Mouse (Mus musculus) adrenal gland, postnatal 25 days (tissue): Measurements from ENCODE around the gene Sbsn. TPM values are rescaled to one million over a fixed set of nuclear protein-coding genes. Genes with fewer than 3 reads are reported as not detected.
"Not testable (repeated sequence)": the region's sequence is repeated elsewhere in the genome, so short reads cannot be mapped to it uniquely, and the experiment has no call there.

Source experiments
- DNase-seq: peaks from one replicate; pipeline ENCODE4 v3.0.0; 2021; ENCODE audit warnings: mixed read lengths
- long read RNA-seq: library from polyadenylated mRNA; stranded (forward); transcript quantifications from one replicate; pipeline ENCODE4 v2.0.0, GENCODE M21; 2021
- total RNA-seq: library from RNA; stranded (reverse); gene quantifications from 2 replicates; pipeline ENCODE4 v1.2.3, GENCODE M21; 2021

Gene Sbsn
- 310 and 338 TPM in 2 replicates for total RNA-seq
- long read RNA-seq, transcript Sbsn-201 (4 exons, 2,221 nt) = major isoform, 65 of 108 reads
- long read RNA-seq, transcript Sbsn-203 (4 exons, 732 nt) = minor isoform, 37 of 108 reads
- long read RNA-seq, partial matches to known transcripts = 0 of 108 reads
- long read RNA-seq, other reads (novel, unspliced or antisense) = 3 of 108 reads

DNA sequence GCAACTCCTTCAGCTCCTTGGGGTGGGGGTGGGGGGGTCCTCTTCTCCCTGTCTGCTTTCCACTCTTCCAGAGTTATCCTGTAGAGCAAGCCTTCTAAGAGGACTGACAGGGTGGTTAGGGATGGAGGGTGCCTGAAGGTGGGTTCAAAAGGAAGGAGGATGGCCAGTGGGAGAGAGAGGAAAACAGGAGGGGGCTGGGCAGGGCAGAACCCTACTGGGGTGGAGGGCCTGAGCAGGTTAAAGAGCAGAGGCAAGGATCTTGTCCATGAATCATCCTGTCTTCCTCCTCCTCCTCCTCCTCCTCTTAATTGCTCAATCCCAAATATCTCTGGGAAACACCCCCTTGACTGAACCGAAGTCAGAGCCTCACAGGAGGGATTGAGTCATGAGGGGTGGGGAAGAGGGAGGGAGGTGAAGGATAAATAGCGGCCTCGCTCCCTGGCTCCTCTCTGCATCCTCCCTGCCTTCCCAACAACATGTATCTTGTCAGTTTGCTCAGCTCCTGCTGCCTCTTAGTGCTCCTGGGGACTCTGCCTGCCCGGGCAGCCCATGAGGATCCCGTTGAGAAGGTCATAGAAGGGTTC, at the start of gene Sbsn:
Gene Sbsn (plus strand): TSS at position 386 of the 584 bp plus-strand sequence.
- peak; percentile 63 for DNase-seq

DNA sequence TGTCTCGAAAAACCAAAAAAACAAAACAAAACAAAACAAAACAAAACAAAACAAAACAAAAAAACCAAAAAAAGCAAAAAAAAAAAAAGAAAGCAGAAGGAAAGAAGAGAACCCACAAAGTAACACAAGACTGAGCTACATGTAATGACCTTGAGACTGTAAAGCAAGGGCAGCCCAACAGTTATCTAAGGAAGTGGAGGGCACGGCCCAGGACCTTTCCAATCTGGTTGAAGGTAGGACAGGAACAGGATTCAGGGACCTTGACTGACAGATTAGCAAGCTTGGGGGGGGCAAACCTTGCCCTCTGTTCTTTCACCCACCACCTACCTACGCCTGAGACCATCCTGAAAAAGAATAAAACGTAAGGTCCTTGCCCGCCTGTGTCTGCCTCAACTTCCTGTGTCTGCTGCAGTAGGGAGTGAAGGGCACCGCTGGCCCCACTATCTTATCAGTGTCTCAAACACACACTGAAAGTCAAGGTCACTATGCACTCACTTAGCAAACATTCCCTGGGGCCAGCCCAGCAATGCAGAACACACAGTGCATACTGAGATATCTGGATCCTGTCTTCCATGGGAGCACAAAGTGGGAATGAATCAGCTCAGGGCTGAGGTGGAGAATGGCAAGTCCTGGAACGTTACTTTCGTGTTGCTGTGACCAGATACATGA, 44.9 kb upstream of the Sbsn start:
- DNase-seq = peak; percentile 52

DNA sequence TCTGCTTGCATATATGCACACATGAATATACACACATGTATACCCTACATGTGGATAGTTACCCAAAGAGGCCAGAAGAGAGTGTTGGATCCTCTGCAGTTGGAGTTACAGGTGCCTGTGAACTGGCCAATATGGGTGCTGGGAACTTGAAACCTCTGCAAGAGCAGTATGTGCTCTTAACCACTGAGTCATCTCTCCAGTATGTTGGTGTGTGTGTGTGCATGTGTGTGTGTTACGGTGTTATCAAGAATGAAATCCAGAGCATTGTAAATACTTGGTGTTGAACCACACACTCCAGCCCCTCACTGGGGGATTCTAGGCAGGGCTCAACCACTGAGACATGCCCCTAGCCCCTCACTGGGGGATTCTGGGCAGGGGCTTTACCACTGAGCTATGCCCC, 43.8 kb upstream of the Sbsn start:
- DNase-seq = no peak

DNA sequence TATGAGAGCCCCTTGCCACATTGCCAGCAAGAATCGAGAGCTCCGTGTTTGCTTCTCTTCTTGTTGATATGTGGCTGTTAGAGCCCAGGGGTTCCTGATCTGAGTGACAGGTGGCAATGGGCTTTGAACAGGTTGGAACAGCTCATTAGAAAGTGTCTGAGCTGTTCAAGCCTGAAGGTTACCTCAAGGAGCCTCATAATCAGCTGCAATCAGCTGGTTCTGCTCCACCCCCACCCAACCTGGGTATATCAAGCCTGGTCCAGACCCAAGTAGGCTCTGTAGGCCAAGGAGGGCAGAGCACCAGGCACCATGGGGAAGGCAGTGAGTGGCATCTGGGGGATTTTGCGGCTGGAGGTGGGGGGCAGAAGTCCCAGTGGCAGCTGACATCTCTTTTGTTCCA, 39.3 kb upstream of the Sbsn start, which contains the start of gene Atp4a:
Gene Atp4a (plus strand): TSS at position 268 of the 400 bp plus-strand sequence.
- DNase-seq = no peak

DNA sequence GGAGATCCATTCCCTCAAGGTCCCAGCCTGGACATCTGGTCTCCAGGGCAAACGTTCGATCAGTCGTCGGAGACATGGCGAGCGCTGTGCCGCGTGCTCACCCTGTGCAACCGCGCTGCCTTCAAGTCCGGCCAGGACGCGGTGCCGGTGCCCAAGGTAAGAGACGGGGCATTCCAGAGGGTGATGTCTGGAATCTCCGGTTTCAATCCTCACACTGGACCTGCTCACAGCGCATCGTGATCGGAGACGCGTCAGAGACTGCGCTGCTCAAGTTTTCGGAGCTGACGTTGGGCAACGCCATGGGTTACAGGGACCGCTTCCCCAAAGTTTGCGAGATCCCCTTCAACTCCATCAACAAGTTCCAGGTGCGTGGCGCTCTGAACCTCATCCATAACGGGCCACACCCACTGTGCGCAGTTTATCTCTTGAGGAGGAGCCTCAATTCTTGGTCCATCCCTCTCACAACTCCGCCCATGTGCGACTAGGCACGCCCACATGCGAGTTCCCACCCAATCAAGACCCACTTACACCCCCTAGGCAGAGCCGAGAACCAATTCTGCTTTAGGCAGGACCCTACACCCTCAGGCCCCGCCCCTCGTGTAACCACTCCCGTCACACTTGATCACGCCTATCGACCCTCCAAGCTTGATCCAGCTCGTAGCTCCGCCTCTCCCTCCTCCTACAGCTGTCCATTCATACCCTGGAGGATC, 34.1 kb upstream of the Sbsn start:
- DNase-seq = peak; percentile 86

DNA sequence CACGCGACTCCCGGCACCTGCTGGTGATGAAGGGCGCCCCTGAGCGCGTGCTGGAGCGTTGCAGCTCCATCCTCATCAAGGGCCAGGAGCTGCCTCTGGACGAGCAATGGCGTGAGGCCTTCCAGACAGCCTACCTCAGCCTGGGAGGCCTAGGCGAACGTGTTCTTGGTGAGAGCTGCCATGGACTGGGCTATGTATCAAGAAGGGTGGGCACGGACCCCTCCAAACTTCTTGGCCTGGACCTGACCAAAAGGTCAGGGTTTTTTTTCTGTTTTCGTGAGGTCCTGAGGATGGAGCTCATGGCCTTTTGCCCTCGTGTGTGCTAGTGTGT, 33.6 kb upstream of the Sbsn start:
- no peak for DNase-seq

DNA sequence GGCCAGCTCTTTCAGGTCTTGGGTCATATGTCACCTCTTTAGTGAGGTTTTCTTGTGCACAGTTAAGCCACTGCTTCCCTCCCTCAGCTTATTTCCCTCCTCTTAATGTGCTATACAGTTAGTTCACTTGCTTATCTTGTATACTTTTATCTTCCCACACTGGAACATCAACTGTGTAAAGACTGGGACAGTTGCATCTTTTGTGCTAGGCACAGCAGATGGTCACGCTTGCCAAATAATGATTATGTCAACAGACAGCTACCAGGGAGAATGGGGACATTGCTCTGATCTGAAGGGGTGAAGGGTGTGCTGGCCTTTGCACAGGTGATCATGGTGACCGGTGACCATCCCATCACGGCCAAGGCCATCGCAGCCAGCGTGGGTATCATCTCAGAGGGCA, 31.6 kb upstream of the Sbsn start:
- DNase-seq = no peak

DNA sequence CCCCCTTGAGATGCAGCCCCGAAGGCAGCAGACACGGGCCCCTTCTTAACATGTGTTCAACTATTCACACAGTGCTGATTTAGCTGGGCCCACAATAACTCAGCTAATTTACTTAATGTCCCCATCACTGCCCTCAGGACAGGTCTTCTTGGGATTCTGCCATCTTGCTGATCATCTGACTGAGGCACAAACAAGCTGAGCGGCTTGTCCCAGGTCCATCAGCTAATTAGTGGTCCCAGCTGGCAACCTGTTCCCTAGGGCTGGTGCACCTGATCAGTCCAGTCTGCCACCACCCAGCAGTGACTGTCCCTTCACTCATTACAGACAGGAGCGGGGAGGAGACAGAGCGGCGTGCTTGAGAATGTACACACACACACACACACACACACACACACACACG, 30.0 kb upstream of the Sbsn start:
- DNase-seq = no peak

DNA sequence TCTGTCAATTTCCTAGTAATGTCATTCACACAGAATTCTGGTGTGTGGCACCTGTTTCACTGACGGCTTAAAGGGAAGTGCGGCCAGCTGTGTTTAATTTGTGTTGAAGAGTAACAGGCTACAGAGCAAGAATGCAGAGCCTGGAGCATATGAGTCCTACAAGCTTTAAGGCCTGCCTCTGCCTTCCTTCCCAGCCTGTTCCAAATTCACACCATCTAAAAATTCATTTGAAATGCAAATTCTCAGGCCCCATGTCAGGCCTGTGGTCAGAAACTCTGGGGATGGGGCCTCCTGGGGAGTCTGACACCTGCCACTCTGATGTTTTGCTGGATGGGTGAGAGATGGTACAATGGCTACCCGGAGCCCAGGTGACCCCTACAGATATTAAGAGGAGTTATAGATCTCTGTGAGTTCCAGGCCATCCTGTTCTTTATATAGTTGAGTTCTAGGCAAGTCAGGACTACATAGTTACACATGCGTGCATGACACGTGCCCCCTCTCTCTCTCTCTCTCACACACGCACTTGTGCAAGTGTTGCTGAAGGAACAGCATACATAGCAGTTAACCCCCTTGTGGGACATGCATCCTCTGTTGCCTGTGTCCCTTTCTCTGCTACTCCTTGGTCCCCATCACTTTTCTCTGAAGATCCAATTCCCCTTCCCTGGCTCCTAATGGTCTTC, 27.9 kb upstream of the Sbsn start:
- DNase-seq = no peak

DNA sequence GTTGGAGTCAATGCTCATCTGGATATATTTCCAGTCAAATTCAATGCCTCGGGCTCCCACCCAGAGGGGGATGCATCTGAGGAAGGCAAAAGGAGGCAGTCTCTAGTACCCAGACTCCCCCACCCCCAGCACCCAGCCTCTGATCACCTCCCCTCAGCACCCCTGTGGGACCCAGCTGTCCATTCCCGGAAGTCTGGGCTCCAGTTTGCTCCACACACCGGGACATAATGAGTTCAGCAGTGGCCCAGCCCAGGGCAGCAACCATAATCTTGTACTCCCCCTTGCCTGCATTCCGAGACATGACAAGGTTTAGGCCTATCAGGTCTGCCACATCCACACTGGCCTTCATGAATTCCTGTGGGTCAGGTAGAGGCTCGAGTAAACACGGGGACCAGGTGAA, 23.1 kb upstream of the Sbsn start:
- no peak for DNase-seq

DNA sequence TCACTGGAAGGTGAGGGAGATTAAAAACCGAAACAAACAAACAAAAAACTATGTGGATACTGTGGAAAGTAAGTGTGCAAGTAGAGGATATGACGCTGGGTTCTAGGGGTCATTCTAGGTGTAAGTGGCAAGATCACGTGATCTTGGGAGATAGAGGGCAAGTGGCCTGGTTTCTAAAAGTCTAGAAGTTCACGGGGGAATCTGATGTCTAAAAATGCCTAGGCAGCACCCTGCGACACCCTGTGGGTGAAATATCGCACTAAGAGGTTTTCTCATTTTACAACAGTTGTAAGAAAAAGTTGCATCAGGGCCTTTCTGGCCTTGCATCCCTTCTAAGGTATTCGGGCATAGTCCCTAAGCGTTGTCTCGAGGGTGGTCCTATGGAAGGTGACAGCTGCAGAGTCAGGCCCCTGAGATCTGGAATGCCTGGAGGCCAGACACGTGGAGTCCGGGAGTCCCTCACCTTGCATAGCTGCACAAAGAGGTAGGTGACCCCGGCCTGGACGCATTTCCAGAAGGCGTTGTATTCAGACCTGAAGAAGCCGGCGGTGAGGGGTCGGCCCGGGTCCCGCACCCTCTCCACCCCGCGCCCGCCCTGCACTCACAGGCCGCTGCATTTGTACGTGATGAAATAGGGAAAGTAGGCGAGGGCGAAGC, 22.4 kb upstream of the Sbsn start:
- DNase-seq = no peak

DNA sequence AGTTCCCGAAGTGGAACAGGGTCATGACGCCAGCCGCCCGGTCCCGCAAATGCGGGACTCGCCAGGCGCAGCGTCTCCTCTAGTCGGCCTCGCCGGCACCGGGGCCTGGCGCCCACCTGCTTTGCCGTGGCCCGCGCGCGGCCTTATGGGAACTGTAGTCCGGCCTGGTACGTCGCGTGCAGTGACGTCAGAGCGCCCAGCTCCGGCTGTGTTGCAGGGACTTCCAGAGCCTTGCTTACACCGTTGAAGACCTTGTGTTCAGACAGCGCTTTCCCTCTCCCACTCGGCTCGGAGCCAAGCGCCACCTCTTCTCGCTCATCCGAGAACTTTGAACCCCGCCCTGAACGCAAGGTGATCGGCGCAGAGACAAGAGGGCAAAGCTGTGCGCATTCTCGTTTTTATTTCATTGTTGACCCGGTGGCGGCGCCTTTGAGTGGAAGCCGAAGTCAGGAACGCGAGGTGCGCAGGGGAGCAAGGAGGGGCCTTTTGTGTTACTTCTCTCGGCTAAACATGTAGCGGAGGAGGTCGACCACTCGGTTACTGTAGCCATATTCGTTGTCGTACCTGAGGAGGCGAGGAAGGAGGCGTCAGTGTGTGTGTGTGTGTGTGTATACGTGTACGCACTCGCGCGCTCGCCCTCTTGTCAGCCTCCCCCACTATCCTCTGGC, 21.7 kb upstream of the Sbsn start, which contains the start of gene Tmem147:
Gene Tmem147 (minus strand): TSS at position 145 of the 668 bp plus-strand sequence.
- peak; percentile 96 for DNase-seq

DNA sequence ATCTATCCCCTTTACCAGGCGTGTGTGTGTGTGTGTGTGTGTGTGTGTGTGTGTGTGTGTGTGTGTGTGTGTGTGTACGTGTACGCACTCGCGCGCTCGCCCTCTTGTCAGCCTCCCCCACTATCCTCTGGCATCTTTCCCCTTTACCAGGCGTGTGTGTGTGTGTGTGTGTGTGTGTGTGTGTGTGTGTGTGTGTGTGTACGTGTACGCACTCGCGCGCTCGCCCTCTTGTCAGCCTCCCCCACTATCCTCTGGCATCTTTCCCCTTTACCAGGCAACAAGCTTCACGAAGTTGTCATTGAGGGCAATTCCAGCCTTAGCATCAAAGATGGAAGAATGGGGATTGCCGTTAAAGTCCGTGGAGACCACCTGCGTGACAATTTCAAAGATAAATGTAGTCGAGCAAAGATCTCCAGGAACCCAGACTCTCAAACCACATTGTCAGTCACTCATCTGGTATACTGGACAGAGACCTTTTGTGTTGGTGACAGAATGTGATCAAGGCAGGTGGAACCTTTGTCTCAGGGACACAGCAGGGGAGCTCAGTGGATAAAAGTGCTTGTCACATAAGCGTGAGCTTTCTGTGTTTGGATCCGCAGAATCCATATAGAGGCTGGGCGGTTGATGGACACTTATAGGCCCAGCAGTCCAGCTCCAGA, 21.1 kb upstream of the Sbsn start:
- not testable (repeated sequence) for DNase-seq

DNA sequence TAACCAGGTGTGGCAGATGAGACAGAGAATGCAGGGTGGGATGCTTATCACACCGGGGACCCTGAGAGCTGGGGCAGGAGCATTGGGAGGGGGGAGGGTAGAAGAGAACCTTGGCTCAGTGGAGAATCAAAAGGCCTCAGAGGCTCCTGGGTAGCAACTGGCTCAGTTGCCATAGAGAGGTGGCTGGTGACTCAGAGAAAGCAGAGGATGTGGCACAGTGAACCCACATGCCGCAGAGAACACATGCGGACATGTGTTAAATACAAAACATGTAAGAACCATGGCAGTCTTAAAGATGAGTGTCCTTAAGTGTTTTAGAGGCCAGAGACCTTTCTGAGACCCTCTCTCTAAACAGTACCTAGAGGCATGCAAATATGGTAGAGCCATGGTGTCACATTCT, 15.1 kb upstream of the Sbsn start:
- DNase-seq = no peak

DNA sequence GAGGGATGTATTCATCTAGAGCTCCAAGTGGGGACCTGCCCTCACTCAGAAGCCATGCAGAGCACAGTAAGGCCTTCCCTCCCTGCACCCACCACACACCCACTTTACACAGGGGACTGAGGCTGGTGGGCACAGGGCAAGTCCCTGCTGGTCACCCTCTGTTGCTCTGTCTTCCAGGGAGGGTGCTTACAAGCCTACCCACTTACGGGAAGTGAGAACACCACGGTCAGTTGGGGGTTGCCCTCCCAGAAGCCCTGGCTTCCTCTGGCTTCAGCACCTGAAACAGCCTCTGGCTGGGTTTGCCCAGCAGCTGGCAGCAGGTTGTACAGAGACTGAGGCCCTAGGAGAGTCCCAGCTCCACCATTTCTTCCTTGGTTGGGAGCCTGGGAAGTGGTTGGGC, 8.7 kb upstream of the Sbsn start:
- not testable (repeated sequence) for DNase-seq

DNA sequence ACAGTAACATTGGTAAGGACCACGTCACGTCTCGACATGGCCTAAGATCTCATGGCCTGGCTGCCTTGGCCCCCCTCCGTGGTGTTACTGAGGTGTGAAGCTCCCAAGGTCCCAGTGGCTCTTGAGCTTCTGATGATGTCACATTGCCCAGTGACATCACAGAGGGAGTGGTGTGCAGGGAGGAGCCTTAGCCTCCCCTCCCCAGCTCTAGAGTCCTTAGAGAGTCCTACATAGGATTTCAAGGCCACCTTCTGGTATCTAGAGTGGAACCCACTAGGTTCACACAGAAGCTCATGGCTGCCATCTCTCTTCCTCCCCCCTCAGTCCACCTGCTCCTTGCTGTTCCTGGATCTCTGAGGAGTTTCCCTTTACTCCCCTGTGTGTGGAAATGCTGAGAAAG, 7.7 kb upstream of the Sbsn start, which contains the start of gene Gapdhs:
Gene Gapdhs (minus strand): TSS at position 65 of the 400 bp plus-strand sequence.
- DNase-seq = not testable (repeated sequence)

DNA sequence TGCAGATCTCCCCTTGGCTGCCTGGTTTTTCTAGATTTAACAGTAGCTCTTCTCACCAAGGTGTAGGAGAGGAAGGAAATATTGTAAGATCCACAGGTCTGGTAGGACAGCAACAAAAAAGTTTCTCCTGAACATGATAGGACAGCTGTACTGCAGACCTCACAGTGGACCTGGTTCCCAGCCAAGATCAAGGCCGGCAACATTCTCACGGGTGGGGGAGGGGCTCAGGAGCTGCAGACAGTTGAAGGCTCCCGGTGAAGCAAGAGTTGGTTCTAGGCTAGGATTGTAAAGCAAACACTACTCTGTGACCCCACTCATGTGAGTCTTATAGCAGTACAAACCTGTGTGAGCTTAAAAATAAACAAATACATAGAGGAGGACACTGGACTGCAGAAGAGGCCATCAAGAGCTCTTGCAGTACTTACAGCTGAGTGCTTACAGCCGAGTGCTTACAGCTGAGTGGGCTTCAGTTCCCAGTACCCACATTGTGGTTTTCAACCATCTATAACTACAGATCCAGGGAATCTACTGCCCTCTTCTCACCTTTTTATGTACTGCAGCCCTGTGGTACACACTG, 7.2 kb upstream of the Sbsn start:
- peak; percentile 64 for DNase-seq

DNA sequence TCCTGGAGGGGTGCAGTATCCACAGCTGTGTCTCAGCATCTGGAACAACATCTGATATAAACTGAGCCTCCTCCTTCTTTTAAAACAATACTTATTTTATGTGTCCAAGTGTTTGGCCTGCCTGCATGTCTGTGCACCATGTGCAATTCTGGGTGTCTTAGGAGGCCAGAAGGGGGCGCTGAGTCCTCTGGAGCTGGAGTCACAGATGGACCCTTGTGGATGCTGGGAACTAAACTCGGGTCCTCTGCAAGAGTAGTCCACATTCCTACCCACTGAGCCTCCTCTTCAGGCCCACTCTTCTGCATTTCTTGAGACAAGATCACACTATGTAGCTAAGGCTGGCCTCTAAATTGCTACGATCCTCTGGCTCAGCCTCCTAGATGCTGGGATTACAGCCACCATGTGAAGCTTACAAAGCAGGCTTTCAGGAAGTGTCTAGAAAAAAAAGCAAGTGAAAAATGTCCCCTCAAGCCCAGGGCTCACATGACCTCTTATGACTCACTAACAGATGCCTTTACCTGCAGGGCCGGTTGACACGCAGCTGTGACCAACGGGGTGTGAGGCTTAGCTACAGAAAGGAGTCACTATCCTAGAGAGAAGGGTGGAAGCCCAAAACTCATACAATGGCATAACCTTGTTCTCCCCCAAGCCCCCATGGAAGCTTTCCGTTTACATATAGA, 3.6 kb upstream of the Sbsn start:
- no peak for DNase-seq

DNA sequence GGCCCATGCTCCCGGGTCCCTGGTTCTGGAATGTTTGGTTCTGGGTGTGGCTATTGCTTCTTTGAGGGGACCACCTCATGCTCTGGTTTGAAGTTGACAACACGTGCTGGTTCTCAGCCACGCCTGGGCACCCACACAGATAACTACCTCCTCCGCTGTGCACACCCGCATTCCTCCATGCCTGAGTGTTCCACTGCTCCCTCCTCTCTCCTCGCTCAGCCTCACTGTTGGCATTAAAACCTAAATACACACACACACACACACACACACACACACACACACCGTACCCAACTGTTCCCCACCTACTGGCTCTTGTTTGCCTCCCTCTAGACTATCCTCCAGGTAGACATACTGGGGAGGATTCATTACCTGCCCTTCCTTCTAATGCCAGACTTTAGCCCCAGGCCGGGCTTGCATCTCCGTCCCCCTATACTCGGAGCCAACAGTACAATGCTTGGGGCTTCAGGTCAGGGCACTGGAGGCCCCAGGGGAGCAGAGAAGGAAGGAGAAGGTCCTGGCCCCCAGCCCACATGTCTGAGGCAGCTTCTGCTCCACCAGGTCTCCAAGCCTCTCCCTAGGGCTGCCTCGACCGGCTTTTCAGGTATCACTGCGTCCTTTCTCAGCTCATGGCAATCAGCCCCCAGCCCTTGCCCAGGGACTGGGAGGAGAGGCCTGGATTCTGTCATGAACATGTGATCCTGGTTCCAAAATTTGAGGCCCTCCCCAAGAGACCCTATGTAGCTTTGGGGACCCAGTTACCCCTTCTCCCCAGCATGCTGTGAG, 1.3 kb upstream of the Sbsn start:
- DNase-seq = no peak
